Mouse (Mus musculus): ENCODE data around the gene Tlr12. TPM values are rescaled to one million over a fixed set of nuclear protein-coding genes. Genes with fewer than 3 reads are reported as not detected.
"Not testable (repeated sequence)": the region's sequence is repeated elsewhere in the genome, so short reads cannot be mapped to it uniquely, and the experiment has no call there.

Tlr12 gene
- polyA plus RNA-seq, 1 experiment from 2014 or later, result 0.92 TPM

GRCm38 (mm10) chr4:128617363-128618120 is 877 bp downstream of the Tlr12 start:
- Histone ChIP-seq H3K36me3 (no peaks in the 10 kb centered on the region), H3K4me3 (replicated peaks) (no peak overlapping the region), H3K27me3 (peaks cover 46% of the 10 kb centered on the region), H3K4me1 (replicated peaks) (peaks cover 34% of the 10 kb centered on the region), H3K9me3 (replicated peaks) (no peaks in the 10 kb centered on the region), H3K9ac (no peak overlapping the region), H3K27ac (peak overlapping the region; percentile 39), H3K4me2 (peak overlapping the region; percentile 34)
- 17% methylated on average over 17 of the region's 17 CpGs for WGBS (ENCODE audit: insufficient replicate concordance)
- no peak for DNase-seq
- 0 out of 2 replicates have a peak, but pooled peaks have one; percentile 19 for ATAC-seq (ENCODE audit: low read depth)

GRCm38 (mm10) chr4:128615761-128616160 is 2.7 kb downstream of the Tlr12 start:
- no peaks in the 10 kb centered on the region for H3K9me3 ChIP-seq (replicated peaks)
- peaks cover 36% of the 10 kb centered on the region for H3K4me1 ChIP-seq (replicated peaks)
- WGBS (ENCODE audit: insufficient replicate concordance), result 43% methylated on average over 14 of the region's 14 CpGs
- peaks cover 46% of the 10 kb centered on the region for H3K27me3 ChIP-seq
- DNase-seq (no peak), ATAC-seq (ENCODE audit: low read depth) (no peak; the same call in 1 of the 2 replicates)
- H3K9ac ChIP-seq, result no peak overlapping the region
- H3K36me3 ChIP-seq, result no peaks in the 10 kb centered on the region
- peak overlapping the region; percentile 34; the same call in 1 of the 2 replicates for H3K4me2 ChIP-seq
- no peak overlapping the region for H3K27ac ChIP-seq
- H3K4me3 ChIP-seq (replicated peaks), result no peak overlapping the region

GRCm38 (mm10) chr4:128613326-128613725 is 5.1 kb downstream of the Tlr12 start:
- no peak overlapping the region for H3K9ac ChIP-seq
- 21% methylated on average over 8 of the region's 8 CpGs for WGBS (ENCODE audit: insufficient replicate concordance)
- peaks cover 44% of the 10 kb centered on the region for H3K4me1 ChIP-seq (replicated peaks)
- ATAC-seq (ENCODE audit: low read depth), result no peak
- DNase-seq, result peak; percentile 28
- no peak overlapping the region for H3K4me2 ChIP-seq
- H3K27me3 ChIP-seq, result peaks cover 30% of the 10 kb centered on the region
- H3K36me3 ChIP-seq, result no peaks in the 10 kb centered on the region
- H3K27ac ChIP-seq, result no peak overlapping the region
- H3K4me3 ChIP-seq (replicated peaks), result no peak overlapping the region
- no peaks in the 10 kb centered on the region for H3K9me3 ChIP-seq (replicated peaks)

GRCm38 (mm10) chr4:128611726-128612125 is 6.7 kb downstream of the Tlr12 start:
- H3K4me2 ChIP-seq; H3K36me3 ChIP-seq; H3K9ac ChIP-seq; H3K9me3 ChIP-seq (replicated peaks); DNase-seq; ATAC-seq (ENCODE audit: low read depth); H3K4me3 ChIP-seq (replicated peaks): not testable (repeated sequence)
- peak overlapping the region; percentile 48; the same call in 1 of the 2 replicates for H3K27ac ChIP-seq
- peaks cover 14% of the 10 kb centered on the region for H3K27me3 ChIP-seq
- H3K4me1 ChIP-seq (replicated peaks), result peaks cover 30% of the 10 kb centered on the region
- 63% methylated on average over 3 of the region's 3 CpGs for WGBS (ENCODE audit: insufficient replicate concordance)

- H3K36me3 ChIP-seq, result no peaks in the 10 kb centered on the region
- peak overlapping the region; percentile 85 for H3K4me2 ChIP-seq
- peak overlapping the region; percentile 48; the same call in 1 of the 2 replicates for H3K27ac ChIP-seq
- peak overlapping the region; percentile 20; the same call in 1 of the 2 replicates for H3K9ac ChIP-seq
- WGBS (ENCODE audit: insufficient replicate concordance), result 27% methylated on average over 10 of the region's 10 CpGs
- H3K27me3 ChIP-seq, result peaks cover 4% of the 10 kb centered on the region
- H3K4me1 ChIP-seq (replicated peaks), result peaks cover 26% of the 10 kb centered on the region
- no peaks in the 10 kb centered on the region for H3K9me3 ChIP-seq (replicated peaks)
- ATAC-seq (ENCODE audit: low read depth), result no peak
- DNase-seq, result peak; percentile 8
- peak overlapping the region; percentile 72 for H3K4me3 ChIP-seq (replicated peaks)
Observed at GRCm38 (mm10) chr4:128610706-128611105, 7.7 kb downstream of the Tlr12 start.

GRCm38 (mm10) chr4:128609925-128610402 is 8.5 kb downstream of the Tlr12 start, which contains the start of gene Zscan20:
Gene Zscan20, minus strand, starts transcription at chr4:128610098.
- H3K27me3 ChIP-seq, result no peaks in the 10 kb centered on the region
- WGBS (ENCODE audit: insufficient replicate concordance), result under 1% methylated on average over 24 of the region's 24 CpGs
- no peaks in the 10 kb centered on the region for H3K9me3 ChIP-seq (replicated peaks)
- H3K9ac ChIP-seq, result peak within 1 kb of the TSS; percentile 72
- no peaks in the 10 kb centered on the region for H3K36me3 ChIP-seq
- ATAC-seq (ENCODE audit: low read depth) (peak; percentile 97), DNase-seq (peak; percentile 95)
- peak within 1 kb of the TSS; percentile 72 for H3K4me3 ChIP-seq (replicated peaks)
- H3K4me1 ChIP-seq (replicated peaks), result peaks cover 26% of the 10 kb centered on the region
- H3K4me2 ChIP-seq, result peak within 1 kb of the TSS; percentile 85
- peak within 1 kb of the TSS; percentile 66 for H3K27ac ChIP-seq

- Histone ChIP-seq H3K27ac (peak overlapping the region; percentile 66), H3K36me3 (peaks cover 3% of the 10 kb centered on the region; the same call in 1 of the 2 replicates), H3K4me1 (replicated peaks) (peaks cover 26% of the 10 kb centered on the region), H3K4me3 (replicated peaks) (peak overlapping the region; percentile 72), H3K9me3 (replicated peaks) (no peaks in the 10 kb centered on the region), H3K9ac (peak overlapping the region; percentile 72), H3K4me2 (peak overlapping the region; percentile 85), H3K27me3 (no peaks in the 10 kb centered on the region)
- ATAC-seq (ENCODE audit: low read depth) (no peak), DNase-seq (peak; percentile 8)
- 5% methylated on average over 26 of the region's 27 CpGs for WGBS (ENCODE audit: insufficient replicate concordance)
Observed at GRCm38 (mm10) chr4:128609276-128609924, 9.0 kb downstream of the Tlr12 start.

- ATAC-seq (ENCODE audit: low read depth) (no peak), DNase-seq (no peak)
- Histone ChIP-seq H3K4me1 (replicated peaks) (peaks cover 26% of the 10 kb centered on the region), H3K27ac (no peak overlapping the region), H3K9me3 (replicated peaks) (no peaks in the 10 kb centered on the region), H3K4me2 (no peak overlapping the region), H3K9ac (no peak overlapping the region), H3K4me3 (replicated peaks) (no peak overlapping the region), H3K27me3 (no peaks in the 10 kb centered on the region), H3K36me3 (peaks cover 17% of the 10 kb centered on the region)
- WGBS (ENCODE audit: insufficient replicate concordance), result 75% methylated on average over 11 of the region's 11 CpGs
Observed at GRCm38 (mm10) chr4:128607661-128608060, 10.8 kb downstream of the Tlr12 start.

GRCm38 (mm10) chr4:128606586-128606985 is 11.8 kb downstream of the Tlr12 start:
- DNase-seq, result no peak
- 85% methylated on average over 7 of the region's 7 CpGs for WGBS (ENCODE audit: insufficient replicate concordance)
- H3K9me3 ChIP-seq (replicated peaks), result no peaks in the 10 kb centered on the region
- peaks cover 17% of the 10 kb centered on the region for H3K36me3 ChIP-seq
- no peak overlapping the region for H3K27ac ChIP-seq
- no peak overlapping the region for H3K9ac ChIP-seq
- peaks cover 24% of the 10 kb centered on the region for H3K4me1 ChIP-seq (replicated peaks)
- no peaks in the 10 kb centered on the region for H3K27me3 ChIP-seq
- ATAC-seq (ENCODE audit: low read depth), result no peak
- no peak overlapping the region for H3K4me3 ChIP-seq (replicated peaks)
- H3K4me2 ChIP-seq, result no peak overlapping the region

- Histone ChIP-seq H3K36me3 (0 out of 2 replicates have a peak, but pooled peaks cover 2% of the 10 kb centered on the region), H3K27ac (no peak overlapping the region), H3K9ac (no peak overlapping the region), H3K4me1 (replicated peaks) (peaks cover 10% of the 10 kb centered on the region; the same call in 1 of the 2 replicates), H3K4me3 (replicated peaks) (no peak overlapping the region), H3K4me2 (no peak overlapping the region), H3K9me3 (replicated peaks) (no peaks in the 10 kb centered on the region), H3K27me3 (no peaks in the 10 kb centered on the region)
- DNase-seq (no peak), ATAC-seq (ENCODE audit: low read depth) (no peak)
- WGBS (ENCODE audit: insufficient replicate concordance), result 72% methylated on average over 12 of the region's 12 CpGs
Observed at GRCm38 (mm10) chr4:128597801-128598560, 20.4 kb downstream of the Tlr12 start.

GRCm38 (mm10) chr4:128594062-128594461 is 24.4 kb downstream of the Tlr12 start:
- no peak overlapping the region for H3K4me2 ChIP-seq
- WGBS (ENCODE audit: insufficient replicate concordance), result 42% methylated on average over 5 of the region's 5 CpGs

More at GRCm38 (mm10) chr4:128594062-128594461, 24.4 kb downstream of the Tlr12 start:
- Histone ChIP-seq H3K9ac (no peak overlapping the region), H3K9me3 (replicated peaks) (no peaks in the 10 kb centered on the region), H3K4me1 (replicated peaks) (peaks cover 10% of the 10 kb centered on the region; the same call in 1 of the 2 replicates), H3K27ac (no peak overlapping the region), H3K4me3 (replicated peaks) (no peak overlapping the region), H3K36me3 (peaks cover 11% of the 10 kb centered on the region), H3K27me3 (no peaks in the 10 kb centered on the region)
- ATAC-seq (ENCODE audit: low read depth) (no peak), DNase-seq (no peak)
